Mouse (Mus musculus) 3134 (cell line): ENCODE results near the gene Rnf144a.
"Not testable (repeated sequence)": the region's sequence is repeated elsewhere in the genome, so short reads cannot be mapped to it uniquely, and the experiment has no call there.

Source experiments
- DNase-seq: peaks from one replicate; pipeline ENCODE4 v3.0.0-alpha.2; 2011; ENCODE audit warnings: low spot score; ENCODE audit not compliant: insufficient read length; ENCODE audit errors: extremely low read depth

The Rnf144a gene

GRCm38 (mm10) chr12:26331048-26331447 lies 84.0 kb downstream of the Rnf144a start:
- DNase-seq = no peak

- DNase-seq = no peak
Measured at GRCm38 (mm10) chr12:26329756-26330155, 85.3 kb downstream of the Rnf144a start.

GRCm38 (mm10) chr12:26329031-26329675 lies 85.9 kb downstream of the Rnf144a start:
- no peak for DNase-seq

GRCm38 (mm10) chr12:26323783-26324364 lies 91.2 kb downstream of the Rnf144a start:
- DNase-seq = no peak

GRCm38 (mm10) chr12:26316261-26316660 lies 98.8 kb downstream of the Rnf144a start:
- no peak for DNase-seq

GRCm38 (mm10) chr12:26314959-26315358 lies 100.1 kb downstream of the Rnf144a start:
- no peak for DNase-seq

GRCm38 (mm10) chr12:26311548-26311947 lies 103.5 kb downstream of the Rnf144a start:
- DNase-seq = no peak

- no peak for DNase-seq
Measured at GRCm38 (mm10) chr12:26310247-26310646, 104.8 kb downstream of the Rnf144a start.

- DNase-seq = no peak
Measured at GRCm38 (mm10) chr12:26302886-26303285, 112.2 kb downstream of the Rnf144a start.

GRCm38 (mm10) chr12:26299515-26300090 lies 115.5 kb downstream of the Rnf144a start:
- no peak for DNase-seq

GRCm38 (mm10) chr12:26295995-26296394 lies 119.1 kb downstream of the Rnf144a start:
- DNase-seq = not testable (repeated sequence)

GRCm38 (mm10) chr12:26289200-26289599 lies 125.9 kb downstream of the Rnf144a start:
- DNase-seq = no peak

GRCm38 (mm10) chr12:26288347-26288746 lies 126.7 kb downstream of the Rnf144a start:
- no peak for DNase-seq

- no peak for DNase-seq
Measured at GRCm38 (mm10) chr12:26285939-26286338, 129.1 kb downstream of the Rnf144a start.

- no peak for DNase-seq
Measured at GRCm38 (mm10) chr12:26285460-26285859, 129.6 kb downstream of the Rnf144a start.

- DNase-seq = no peak
Measured at GRCm38 (mm10) chr12:26280719-26281480, 134.2 kb downstream of the Rnf144a start.

GRCm38 (mm10) chr12:26277002-26277669 lies 137.9 kb downstream of the Rnf144a start:
- DNase-seq = no peak

GRCm38 (mm10) chr12:26276556-26276955 lies 138.5 kb downstream of the Rnf144a start:
- DNase-seq = no peak
